ENCODE assay signal across 15 mouse cellular contexts in genomic region chr2:84793871-84794270, GRCm38 (mm10). TPM values are rescaled to one million over a fixed set of nuclear protein-coding genes. Genes with fewer than 3 reads are reported as not detected.
"Had no signal": no experiment of that assay in that cellular context is flagged by ENCODE, and none has a peak within 500 bp of the region (broad histone marks: within the 10 kb centered on the region; RNA-seq: fewer than 3 reads in every experiment).

No protein-coding gene starts in this region.

- H3K4me3 ChIP-seq: midbrain, embryonic 10.5 days; myocyte; neural tube, embryonic 15.5 days; stomach, embryonic 15.5 days had no signal

- H3K27ac ChIP-seq: midbrain, embryonic 10.5 days; neural tube, embryonic 15.5 days; stomach, embryonic 15.5 days had no signal

- H3K4me1 ChIP-seq: stomach, embryonic 15.5 days had no signal

- H3K36me3 ChIP-seq: midbrain, embryonic 10.5 days; neural tube, embryonic 15.5 days; stomach, embryonic 15.5 days had no signal

- H3K9ac ChIP-seq: neural tube, embryonic 15.5 days; stomach, embryonic 15.5 days had no signal

- DNase-seq: kidney, adult 18-20 months; kidney, postnatal 10 days; left cerebral cortex, postnatal 4 days; lung, adult 18-20 months; lung, postnatal 36 days; midbrain, embryonic 14.5 days; spleen, adult 18-20 months; thymus, adult 2 months; thymus, postnatal 25 days had no signal

- H3K27me3 ChIP-seq: neural tube, embryonic 15.5 days; stomach, embryonic 15.5 days had no signal

- H3K4me2 ChIP-seq: neural tube, embryonic 15.5 days; stomach, embryonic 15.5 days had no signal

- H3K9me3 ChIP-seq: neural tube, embryonic 15.5 days; stomach, embryonic 15.5 days had no signal

RNA-seq across cellular contexts. Expression of gene Smtnl1, which starts 28.6 kb away (rescaled TPM):
- polyA plus RNA-seq: intestine, embryonic 14.5 days; large intestine, adult 2 months; midbrain, embryonic 10.5 days; midbrain, embryonic 14.5 days; neural tube, embryonic 15.5 days had no signal
